Mouse (Mus musculus) forebrain, embryonic 12.5 days (tissue): ENCODE results near the gene Pdcl3. TPM values are rescaled to one million over a fixed set of nuclear protein-coding genes. Genes with fewer than 3 reads are reported as not detected.
A peak's percentile ranks its signal among the peaks of the same experiment; 100 is the strongest.

Experiments
- ATAC-seq: fragments of 200-750 bp; cut with Nextera tagmentation; 2 replicates; pipeline ENCODE4 v1.8.0; 2017; ENCODE audit warnings: moderate TSS enrichment; ENCODE audit not compliant: low FRiP score
- H3K27ac ChIP-seq: fragments of 300-500 bp; sonication (generic); 2 replicates; pipeline ENCODE4 v1.5.1; 2016; ENCODE audit warnings: mild to moderate bottlenecking
- H3K27me3 ChIP-seq: fragments of 300-500 bp; sonication (generic); 2 replicates; pipeline ENCODE4 v1.6.1; 2016; ENCODE audit warnings: mild to moderate bottlenecking
- H3K36me3 ChIP-seq: fragments of 300-500 bp; sonication (generic); replicated peaks from 2 replicates; pipeline ENCODE4 v1.6.1; 2016; ENCODE audit warnings: mild to moderate bottlenecking
- H3K4me1 ChIP-seq: fragments of 300-500 bp; sonication (generic); 2 replicates; pipeline ENCODE4 v1.6.1; 2016
- H3K4me2 ChIP-seq: fragments of 300-500 bp; sonication (generic); 2 replicates; pipeline ENCODE4 v1.6.1; 2016; ENCODE audit warnings: mild to moderate bottlenecking, moderate library complexity
- H3K4me3 ChIP-seq: fragments of 300-500 bp; sonication (generic); replicated peaks from 2 replicates; pipeline ENCODE4 v1.5.1; 2016; ENCODE audit warnings: mild to moderate bottlenecking
- H3K9ac ChIP-seq: fragments of 300-500 bp; sonication (generic); 2 replicates; pipeline ENCODE4 v1.6.1; 2016; ENCODE audit warnings: mild to moderate bottlenecking
- H3K9me3 ChIP-seq: fragments of 300-500 bp; sonication (generic); 2 replicates; pipeline ENCODE4 v1.6.1; 2016
- WGBS: fragments of 180-500 bp; shearing (Covaris S2); methylation state at CpG from one replicate; pipeline ENCODE4 v1.1.7; 2016; 5-methylcytosine and 5-hydroxymethylcytosine counted together
- polyA plus RNA-seq: library from polyadenylated mRNA; unstranded; fragments of >200 nt; fragmentation: Nextera tagmentation; extraction: Ambion mirVana; gene quantifications from 2 replicates; pipeline ENCODE4 v1.2.1, GENCODE M21; 2016

Pdcl3 gene
- polyA plus RNA-seq: 174 and 179 TPM in 2 replicates

GRCm38 (mm10) chr1:38985308-38985707 lies at the start of gene Pdcl3:
Gene Pdcl3 (plus strand): TSS chr1:38985608.
- H3K9me3 ChIP-seq: no peaks in the 10 kb centered on the region
- H3K9ac ChIP-seq: no peak within 1 kb of the TSS
- H3K27me3 ChIP-seq: no peaks in the 10 kb centered on the region
- no peak within 1 kb of the TSS for H3K27ac ChIP-seq
- no peak within 1 kb of the TSS for H3K4me2 ChIP-seq
- ATAC-seq: no peak
- H3K36me3 ChIP-seq: no peaks in the 10 kb centered on the region
- no peak within 1 kb of the TSS for H3K4me3 ChIP-seq
- 91% methylated on average over 3 of the region's 3 CpGs for WGBS
- peaks cover 14% of the 10 kb centered on the region for H3K4me1 ChIP-seq

DNA sequence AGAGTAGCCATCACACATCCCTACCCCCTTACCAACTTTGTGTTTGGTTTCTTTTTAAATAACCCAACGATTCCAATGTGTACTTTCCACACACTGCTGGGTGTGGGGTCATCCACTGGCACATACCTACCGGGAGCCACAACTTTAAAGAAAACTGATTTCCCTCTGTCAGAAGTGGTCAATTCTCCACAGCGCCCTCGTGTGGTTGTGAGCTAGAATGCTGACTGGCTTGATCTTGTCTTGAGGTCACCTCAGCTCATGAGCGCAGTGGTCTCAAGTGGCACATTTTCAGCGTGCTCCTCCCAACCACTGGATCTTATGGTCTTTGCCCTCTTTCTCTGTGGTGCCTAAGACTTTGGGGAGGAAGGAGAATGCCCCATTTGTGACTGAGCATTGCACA lies 48.6 kb upstream of the Pdcl3 start:
- 24% methylated on average over 6 of the region's 6 CpGs for WGBS
- H3K4me2 ChIP-seq: no peak overlapping the region
- no peaks in the 10 kb centered on the region for H3K4me1 ChIP-seq
- no peak overlapping the region for H3K9ac ChIP-seq
- no peaks in the 10 kb centered on the region for H3K27me3 ChIP-seq
- no peak overlapping the region for H3K27ac ChIP-seq
- H3K4me3 ChIP-seq: no peak overlapping the region
- 0 out of 2 replicates have a peak, but pooled peaks have one; percentile 30 for ATAC-seq
- no peaks in the 10 kb centered on the region for H3K36me3 ChIP-seq
- H3K9me3 ChIP-seq: no peaks in the 10 kb centered on the region

GRCm38 (mm10) chr1:38938849-38939248 lies 46.6 kb upstream of the Pdcl3 start, which contains the start of gene Nms:
Gene Nms (plus strand): TSS chr1:38939149.
- WGBS: 77% methylated on average over 6 of the region's 6 CpGs
- H3K9ac ChIP-seq: no peak within 1 kb of the TSS
- no peak within 1 kb of the TSS for H3K27ac ChIP-seq
- H3K4me1 ChIP-seq: no peaks in the 10 kb centered on the region
- no peaks in the 10 kb centered on the region for H3K9me3 ChIP-seq
- no peaks in the 10 kb centered on the region for H3K27me3 ChIP-seq
- ATAC-seq: no peak
- no peak within 1 kb of the TSS for H3K4me3 ChIP-seq
- H3K36me3 ChIP-seq: no peaks in the 10 kb centered on the region
- H3K4me2 ChIP-seq: no peak within 1 kb of the TSS

DNA sequence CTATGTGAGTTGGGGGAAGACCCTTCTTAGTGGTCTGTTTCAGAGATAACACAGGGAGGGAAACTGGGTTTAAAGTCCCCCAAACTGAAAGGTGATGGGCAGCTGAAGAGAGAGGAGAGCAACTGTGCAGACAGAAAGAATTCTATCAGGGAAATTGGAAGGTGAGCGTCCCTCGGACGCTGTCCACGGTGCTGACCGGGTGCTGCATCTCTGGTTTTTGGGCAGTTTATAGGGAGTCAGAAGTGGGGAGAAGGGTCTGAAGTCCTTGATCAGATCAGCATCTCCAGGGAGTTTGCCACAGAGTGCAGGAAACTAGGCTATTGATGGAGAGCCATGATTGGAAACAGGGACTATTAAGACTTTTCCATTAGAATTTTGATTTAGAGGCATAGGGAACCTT lies 45.8 kb upstream of the Pdcl3 start:
- no peaks in the 10 kb centered on the region for H3K27me3 ChIP-seq
- H3K4me3 ChIP-seq: no peak overlapping the region
- 9% methylated on average over 5 of the region's 5 CpGs for WGBS
- H3K4me2 ChIP-seq: no peak overlapping the region
- H3K36me3 ChIP-seq: no peaks in the 10 kb centered on the region
- H3K27ac ChIP-seq: no peak overlapping the region
- no peak for ATAC-seq
- no peaks in the 10 kb centered on the region for H3K4me1 ChIP-seq
- H3K9me3 ChIP-seq: no peaks in the 10 kb centered on the region
- H3K9ac ChIP-seq: no peak overlapping the region

- Histone ChIP-seq H3K27me3 (no peaks in the 10 kb centered on the region), H3K36me3 (no peaks in the 10 kb centered on the region), H3K4me3 (no peak overlapping the region), H3K4me1 (no peaks in the 10 kb centered on the region), H3K9ac (no peak overlapping the region), H3K27ac (no peak overlapping the region), H3K9me3 (no peaks in the 10 kb centered on the region), H3K4me2 (no peak overlapping the region)
- ATAC-seq: no peak
- WGBS: 94% methylated on average over 3 of the region's 3 CpGs
Measured at GRCm38 (mm10) chr1:38956457-38956856, 29.0 kb upstream of the Pdcl3 start.

GRCm38 (mm10) chr1:38969116-38969515 lies 16.3 kb upstream of the Pdcl3 start:
- H3K4me2 ChIP-seq: no peak overlapping the region
- H3K27ac ChIP-seq: no peak overlapping the region
- no peaks in the 10 kb centered on the region for H3K9me3 ChIP-seq
- H3K4me3 ChIP-seq: no peak overlapping the region
- WGBS: 74% methylated on average over 1 of the region's 1 CpGs
- no peak overlapping the region for H3K9ac ChIP-seq
- H3K27me3 ChIP-seq: no peaks in the 10 kb centered on the region
- no peaks in the 10 kb centered on the region for H3K4me1 ChIP-seq
- no peaks in the 10 kb centered on the region for H3K36me3 ChIP-seq
- ATAC-seq: no peak

DNA sequence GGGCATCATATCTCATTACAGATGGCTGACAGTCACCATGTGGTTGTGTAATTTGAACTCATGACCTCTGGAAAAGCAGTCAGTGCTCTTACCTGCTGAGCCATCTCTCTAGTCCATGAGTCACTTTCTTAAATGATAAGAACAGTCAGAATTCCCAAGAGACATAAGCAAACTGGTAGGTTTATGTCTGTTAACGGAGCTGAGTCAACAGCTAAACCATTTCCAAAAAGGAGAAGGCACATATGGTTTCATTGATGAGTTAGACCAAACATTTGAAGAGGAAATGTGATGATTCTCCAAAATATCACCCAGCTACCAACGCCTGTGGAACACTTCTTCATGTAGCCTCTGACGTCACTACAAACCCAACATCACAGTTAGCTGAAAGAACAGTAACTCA lies 13.7 kb upstream of the Pdcl3 start:
- H3K4me3 ChIP-seq: no peak overlapping the region
- H3K9me3 ChIP-seq: no peaks in the 10 kb centered on the region
- 87% methylated on average over 3 of the region's 3 CpGs for WGBS
- no peak overlapping the region for H3K27ac ChIP-seq
- H3K4me1 ChIP-seq: no peaks in the 10 kb centered on the region
- H3K27me3 ChIP-seq: no peaks in the 10 kb centered on the region
- no peaks in the 10 kb centered on the region for H3K36me3 ChIP-seq
- no peak for ATAC-seq
- H3K4me2 ChIP-seq: no peak overlapping the region
- H3K9ac ChIP-seq: no peak overlapping the region

- H3K9ac ChIP-seq: no peak overlapping the region
- no peak for ATAC-seq
- H3K27me3 ChIP-seq: no peaks in the 10 kb centered on the region
- H3K9me3 ChIP-seq: no peaks in the 10 kb centered on the region
- H3K4me1 ChIP-seq: no peaks in the 10 kb centered on the region
- 83% methylated on average over 9 of the region's 9 CpGs for WGBS
- no peaks in the 10 kb centered on the region for H3K36me3 ChIP-seq
- no peak overlapping the region for H3K4me2 ChIP-seq
- no peak overlapping the region for H3K27ac ChIP-seq
- no peak overlapping the region for H3K4me3 ChIP-seq
Measured at GRCm38 (mm10) chr1:38972986-38973592, 12.3 kb upstream of the Pdcl3 start.

DNA sequence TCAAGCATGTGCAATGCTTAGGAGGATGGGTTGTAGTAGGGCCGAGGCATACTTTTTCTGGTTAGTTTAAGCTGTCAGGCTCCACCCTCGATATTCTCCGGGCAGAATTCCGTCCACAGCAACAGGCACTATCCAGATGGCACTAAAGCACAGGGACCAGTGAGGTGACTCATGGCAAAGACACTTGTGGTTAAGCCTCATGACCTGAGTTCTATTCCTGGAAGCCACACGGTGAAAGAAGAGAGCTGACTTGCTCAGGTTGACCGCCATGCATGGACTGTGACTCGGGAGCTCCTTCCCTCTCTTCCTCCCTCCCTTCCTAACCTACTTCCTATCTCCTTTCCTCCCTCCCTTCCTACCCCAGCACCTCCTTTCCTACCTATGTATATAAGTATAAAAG lies 5.5 kb upstream of the Pdcl3 start:
- no peak for ATAC-seq
- WGBS: 90% methylated on average over 7 of the region's 7 CpGs
- Histone ChIP-seq H3K4me2 (no peak overlapping the region), H3K9ac (no peak overlapping the region), H3K27me3 (no peaks in the 10 kb centered on the region), H3K4me1 (no peaks in the 10 kb centered on the region), H3K4me3 (no peak overlapping the region), H3K27ac (no peak overlapping the region), H3K9me3 (no peaks in the 10 kb centered on the region), H3K36me3 (no peaks in the 10 kb centered on the region)

- Histone ChIP-seq H3K9ac (no peak overlapping the region), H3K4me2 (no peak overlapping the region), H3K27me3 (no peaks in the 10 kb centered on the region), H3K9me3 (no peaks in the 10 kb centered on the region), H3K36me3 (no peaks in the 10 kb centered on the region), H3K27ac (no peak overlapping the region), H3K4me3 (no peak overlapping the region), H3K4me1 (peaks cover 9% of the 10 kb centered on the region)
- 82% methylated on average over 2 of the region's 2 CpGs for WGBS
- ATAC-seq: no peak
Measured at GRCm38 (mm10) chr1:38983870-38984269, 1.5 kb upstream of the Pdcl3 start.

DNA sequence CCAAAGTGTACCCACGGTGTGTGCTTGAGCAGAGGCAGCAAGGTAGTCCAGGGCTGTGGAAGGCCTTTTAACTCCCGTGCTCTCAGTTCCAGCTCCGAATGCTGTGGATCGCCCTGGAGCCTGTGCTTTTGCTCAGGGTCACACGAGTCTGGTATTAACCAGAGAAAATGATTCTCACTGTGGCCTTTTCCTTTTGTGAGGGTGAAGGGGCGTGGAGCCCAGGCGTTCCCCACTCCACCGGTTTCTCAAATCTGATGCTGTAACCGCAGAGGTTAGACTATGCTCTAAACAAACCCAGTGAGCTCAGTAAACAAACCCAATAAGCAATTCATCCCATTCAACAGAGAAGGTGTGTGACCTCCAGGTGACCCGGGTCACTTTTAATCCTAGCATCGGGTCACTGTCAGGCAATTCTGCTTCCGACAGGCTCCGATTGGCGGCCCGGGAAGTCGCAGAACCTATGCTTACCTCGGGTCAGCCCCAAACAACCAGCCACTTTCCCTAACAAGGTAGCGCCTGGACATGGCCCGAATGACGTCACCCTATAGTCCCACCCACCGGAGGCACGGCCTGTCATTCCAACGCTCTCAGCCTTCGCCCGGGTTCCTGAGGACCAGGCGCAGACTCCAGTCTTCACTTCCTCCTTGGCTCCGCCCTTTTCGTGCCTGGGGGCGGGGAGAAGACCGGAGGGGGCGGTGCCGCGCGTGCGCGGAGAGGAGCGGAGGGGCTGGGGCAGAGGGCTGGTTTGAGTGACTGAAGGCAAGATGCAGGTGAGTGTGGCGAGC lies 1.9 kb downstream of the Pdcl3 start:
- Histone ChIP-seq H3K9ac (peak overlapping the region; percentile 81), H3K27me3 (no peaks in the 10 kb centered on the region), H3K27ac (peak overlapping the region; percentile 57; the same call in 1 of the 2 replicates), H3K4me1 (peaks cover 14% of the 10 kb centered on the region), H3K4me3 (peak overlapping the region; percentile 75), H3K4me2 (peak overlapping the region; percentile 69), H3K9me3 (no peaks in the 10 kb centered on the region), H3K36me3 (peaks cover 12% of the 10 kb centered on the region)
- 5% methylated on average over 38 of the region's 38 CpGs for WGBS
- peak; percentile 99 for ATAC-seq

DNA sequence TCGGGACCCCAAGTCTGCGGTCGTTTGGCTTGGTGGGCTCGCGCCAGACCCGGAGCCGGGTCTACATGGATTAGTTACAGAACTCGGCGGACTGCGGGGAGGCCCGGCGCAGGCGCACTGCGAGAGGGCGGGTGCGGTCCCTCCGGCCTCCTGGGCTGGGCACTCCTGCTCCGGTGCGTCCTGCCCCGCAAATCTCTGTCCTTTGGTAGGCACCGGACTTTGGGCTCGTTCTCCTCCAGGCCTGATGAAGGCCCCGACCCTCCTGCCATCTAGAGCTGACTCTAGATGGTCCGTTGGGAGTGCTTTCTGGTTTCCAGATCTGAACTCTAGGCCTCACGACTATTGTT lies 2.4 kb downstream of the Pdcl3 start:
- H3K4me1 ChIP-seq: peaks cover 14% of the 10 kb centered on the region
- WGBS: under 1% methylated on average over 25 of the region's 25 CpGs
- H3K9ac ChIP-seq: peak overlapping the region; percentile 81
- no peaks in the 10 kb centered on the region for H3K9me3 ChIP-seq
- ATAC-seq: peak; percentile 87; the same call in 1 of the 2 replicates
- H3K27me3 ChIP-seq: no peaks in the 10 kb centered on the region
- H3K4me2 ChIP-seq: peak overlapping the region; percentile 69
- H3K27ac ChIP-seq: peak overlapping the region; percentile 57; the same call in 1 of the 2 replicates
- peaks cover 17% of the 10 kb centered on the region for H3K36me3 ChIP-seq
- H3K4me3 ChIP-seq: peak overlapping the region; percentile 75

DNA sequence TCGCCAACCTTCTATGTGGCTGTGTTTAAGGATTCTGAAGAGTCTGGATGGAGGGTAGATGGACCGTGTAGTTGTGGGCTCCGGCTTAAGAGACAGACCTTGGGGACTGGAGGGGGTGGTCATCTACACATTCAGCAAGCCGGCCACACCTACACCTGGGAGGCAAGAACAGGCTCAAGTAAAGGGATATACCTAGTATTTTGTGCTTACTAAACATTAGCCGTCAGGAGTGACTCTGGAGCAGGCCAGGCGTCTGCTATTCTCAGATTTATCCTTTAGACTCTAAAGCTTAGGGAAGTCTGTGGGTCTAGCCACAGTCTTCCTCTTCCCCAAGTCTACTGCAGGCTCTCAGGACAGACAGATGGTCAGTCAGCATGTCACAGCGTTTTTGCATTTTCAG lies 2.9 kb downstream of the Pdcl3 start:
- Histone ChIP-seq H3K9ac (peak overlapping the region; percentile 81), H3K4me3 (peak overlapping the region; percentile 75), H3K4me1 (peaks cover 14% of the 10 kb centered on the region), H3K27me3 (no peaks in the 10 kb centered on the region), H3K36me3 (peaks cover 23% of the 10 kb centered on the region), H3K27ac (no peak overlapping the region), H3K9me3 (no peaks in the 10 kb centered on the region), H3K4me2 (peak overlapping the region; percentile 69)
- ATAC-seq: no peak
- WGBS: 36% methylated on average over 7 of the region's 7 CpGs
